Mouse (Mus musculus) heart, adult 11 months (tissue): ENCODE results near the gene Prpf19.

ENCODE experiments used
- DNase-seq: peaks from one replicate; pipeline ENCODE4 v3.0.0; 2022

Prpf19 gene

GRCm38 (mm10) chr19:10895016-10895528 is at the start of gene Prpf19:
Gene Prpf19 (plus strand): TSS chr19:10895231.
- peak; percentile 99 for DNase-seq

GRCm38 (mm10) chr19:10845454-10845853 is 49.6 kb upstream of the Prpf19 start:
- no peak for DNase-seq

DNA sequence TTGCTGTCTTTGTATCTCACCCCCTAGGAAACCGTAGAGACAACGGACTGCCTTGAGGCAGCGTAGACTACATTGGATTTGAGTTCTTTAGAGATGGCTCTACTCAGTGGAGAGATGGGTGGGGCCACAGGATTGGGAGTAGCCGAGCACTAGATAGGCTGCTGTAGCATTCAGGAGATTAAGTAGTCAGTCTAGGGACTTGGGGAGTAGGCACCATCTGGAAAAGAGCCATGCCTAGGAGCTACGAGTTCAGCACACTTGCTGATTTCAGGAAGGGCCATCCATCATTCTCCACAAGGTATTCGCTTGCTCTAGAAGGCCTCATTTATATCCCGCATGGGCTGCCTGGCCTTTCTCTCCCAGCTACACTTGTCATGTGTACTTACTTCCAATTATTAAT is 48.9 kb upstream of the Prpf19 start:
- DNase-seq: no peak

GRCm38 (mm10) chr19:10847311-10848087 is 47.5 kb upstream of the Prpf19 start:
- no peak for DNase-seq

DNA sequence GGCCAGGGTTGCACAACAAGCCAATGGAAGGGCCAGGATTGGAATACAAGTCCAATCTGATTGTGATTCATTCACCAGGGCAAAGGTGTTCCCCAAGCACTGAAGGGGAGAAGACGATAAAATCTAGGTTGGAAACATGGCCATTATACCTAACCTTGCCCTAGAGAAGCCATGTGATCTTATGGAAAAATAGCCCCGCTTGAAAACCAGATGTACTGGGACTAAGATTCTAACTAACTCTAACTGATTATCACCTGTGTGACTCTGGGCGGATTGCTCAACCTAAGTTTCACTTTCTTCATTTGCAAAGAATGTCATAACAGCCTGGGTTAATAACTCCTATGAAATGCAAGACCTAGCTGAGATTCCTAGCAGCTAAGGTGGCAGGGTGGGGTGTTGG is 39.6 kb upstream of the Prpf19 start:
- DNase-seq: no peak

DNA sequence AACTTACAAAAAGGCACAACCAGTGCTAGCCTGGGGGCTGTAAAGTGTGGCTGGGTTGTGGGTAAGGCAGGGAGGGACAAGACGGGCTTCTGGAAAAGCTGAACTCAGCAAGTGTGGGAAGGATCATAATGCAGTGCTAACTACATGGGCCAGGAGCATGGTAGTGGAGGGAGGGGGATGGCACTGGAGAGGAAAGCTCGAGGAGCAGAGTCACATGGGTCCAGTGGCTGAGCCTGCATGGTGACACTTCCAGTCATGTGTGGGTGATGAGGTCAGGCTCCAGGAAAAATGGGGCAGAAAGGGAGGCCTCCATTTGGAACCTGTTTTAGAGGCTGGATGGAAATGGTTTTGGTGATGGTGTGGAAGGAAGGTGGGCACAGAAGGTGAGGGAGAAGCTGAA is 38.5 kb upstream of the Prpf19 start:
- no peak for DNase-seq

- no peak for DNase-seq
Observed at GRCm38 (mm10) chr19:10860072-10860497, 34.9 kb upstream of the Prpf19 start.

DNA sequence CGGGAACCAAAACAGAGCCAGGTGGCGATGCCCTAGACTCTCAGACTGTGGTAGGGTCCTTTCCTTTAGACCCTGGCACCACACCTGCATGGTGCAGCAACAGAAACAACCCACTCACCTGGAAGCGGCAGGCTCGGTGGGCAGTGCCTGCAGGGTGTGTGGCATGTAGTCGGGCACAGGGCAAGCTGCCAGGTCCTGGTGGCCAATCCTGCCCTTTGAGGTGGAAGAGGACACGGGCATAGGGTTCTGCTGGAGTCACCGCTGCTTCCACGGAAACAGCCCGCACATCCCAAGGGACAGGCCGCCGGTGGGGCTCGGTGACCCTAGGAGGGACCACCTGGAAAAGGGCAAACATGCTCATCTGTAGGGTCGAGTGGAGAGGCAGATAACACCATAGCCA is 28.7 kb upstream of the Prpf19 start:
- no peak for DNase-seq

- no peak for DNase-seq
Observed at GRCm38 (mm10) chr19:10867946-10868622, 26.9 kb upstream of the Prpf19 start.

- DNase-seq: no peak
Observed at GRCm38 (mm10) chr19:10868623-10869141, 26.3 kb upstream of the Prpf19 start.

DNA sequence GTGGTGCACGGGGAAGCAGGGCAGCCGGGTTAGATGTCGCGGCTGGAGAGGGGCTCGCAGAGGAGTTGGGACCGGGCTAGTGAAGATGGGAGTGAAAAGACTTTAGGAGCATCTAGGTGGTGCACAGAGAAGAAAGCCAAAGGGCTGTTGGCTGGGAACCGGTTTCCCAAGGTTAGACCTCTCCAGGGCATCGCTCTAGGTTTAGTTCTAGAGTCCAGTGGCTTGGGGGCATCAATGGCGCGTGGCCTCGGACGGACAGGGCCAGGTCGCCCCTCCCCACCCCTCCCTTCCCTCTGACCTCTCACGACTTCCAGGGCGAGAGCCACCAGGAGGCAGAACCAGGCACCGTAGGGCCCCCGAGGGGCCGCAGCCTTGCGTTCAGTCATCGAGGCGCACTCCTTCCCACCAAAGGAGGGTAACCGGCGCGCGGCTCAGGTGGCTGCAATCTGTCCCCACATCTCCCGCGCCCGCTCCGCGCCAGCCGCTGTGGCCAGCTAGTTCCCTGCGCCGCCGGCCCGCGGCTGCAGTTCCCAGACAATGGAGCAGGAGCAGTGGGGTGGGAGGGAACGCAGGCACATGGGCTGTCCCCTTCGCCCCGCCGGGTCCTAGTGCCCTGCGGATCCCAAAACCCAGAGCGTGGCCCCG is 25.7 kb upstream of the Prpf19 start:
- peak; percentile 98 for DNase-seq

- no peak for DNase-seq
Observed at GRCm38 (mm10) chr19:10869886-10870527, 25.0 kb upstream of the Prpf19 start, which contains the start of gene Tmem132a. Gene Tmem132a (minus strand): TSS chr19:10869940.

DNA sequence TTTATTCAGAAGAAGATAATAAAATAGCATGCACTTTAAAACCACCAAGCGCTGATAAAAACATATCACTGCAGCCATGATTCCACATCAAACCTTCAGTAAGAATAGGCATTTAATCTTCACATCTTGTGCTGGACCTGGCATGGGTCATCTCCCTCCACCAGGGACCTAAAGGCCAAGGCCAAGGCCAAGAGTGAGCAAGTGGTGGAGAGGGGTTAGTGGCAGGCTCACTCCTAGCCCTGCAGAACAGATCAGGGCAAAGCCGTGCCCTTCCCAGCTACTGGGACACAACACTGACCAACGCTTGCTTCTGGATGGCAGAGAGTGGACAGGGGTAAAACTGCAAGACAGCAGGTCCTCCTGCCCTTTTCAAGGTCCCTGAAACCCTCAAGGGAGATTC is 24.4 kb upstream of the Prpf19 start:
- DNase-seq: no peak

DNA sequence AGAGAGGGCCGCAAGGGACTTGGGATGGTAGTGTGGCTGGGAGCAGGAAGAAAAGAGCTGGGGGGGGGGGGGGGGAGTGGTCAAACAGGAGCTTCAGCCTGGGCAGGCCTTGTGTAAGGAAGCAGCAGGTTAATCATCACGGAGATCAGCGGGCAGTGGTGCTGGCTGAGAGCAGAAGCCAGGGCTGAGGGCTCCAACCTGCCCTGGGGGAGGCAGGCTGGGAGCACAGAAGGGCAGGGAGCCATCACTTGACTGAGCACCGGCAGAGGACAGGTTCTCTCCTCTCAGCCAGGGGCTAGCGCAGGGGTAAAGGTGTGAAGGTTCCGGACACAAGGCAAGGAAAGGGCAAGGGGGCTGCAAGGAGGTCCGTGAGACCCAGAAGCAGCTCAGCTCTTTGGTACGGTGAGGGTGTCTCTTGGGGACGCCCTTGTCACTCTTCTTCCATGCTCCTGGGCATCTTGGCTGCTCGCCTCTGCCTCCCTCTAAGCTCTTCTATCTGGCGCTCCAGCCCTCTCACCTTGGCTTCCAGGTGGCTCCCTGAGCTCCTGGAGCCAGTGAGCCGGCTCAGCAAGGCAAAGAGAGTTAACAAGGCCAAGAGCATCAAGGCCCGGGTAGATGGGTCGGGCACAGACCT is 23.6 kb upstream of the Prpf19 start:
- DNase-seq: no peak

- DNase-seq: no peak
Observed at GRCm38 (mm10) chr19:10878201-10878837, 16.7 kb upstream of the Prpf19 start.

DNA sequence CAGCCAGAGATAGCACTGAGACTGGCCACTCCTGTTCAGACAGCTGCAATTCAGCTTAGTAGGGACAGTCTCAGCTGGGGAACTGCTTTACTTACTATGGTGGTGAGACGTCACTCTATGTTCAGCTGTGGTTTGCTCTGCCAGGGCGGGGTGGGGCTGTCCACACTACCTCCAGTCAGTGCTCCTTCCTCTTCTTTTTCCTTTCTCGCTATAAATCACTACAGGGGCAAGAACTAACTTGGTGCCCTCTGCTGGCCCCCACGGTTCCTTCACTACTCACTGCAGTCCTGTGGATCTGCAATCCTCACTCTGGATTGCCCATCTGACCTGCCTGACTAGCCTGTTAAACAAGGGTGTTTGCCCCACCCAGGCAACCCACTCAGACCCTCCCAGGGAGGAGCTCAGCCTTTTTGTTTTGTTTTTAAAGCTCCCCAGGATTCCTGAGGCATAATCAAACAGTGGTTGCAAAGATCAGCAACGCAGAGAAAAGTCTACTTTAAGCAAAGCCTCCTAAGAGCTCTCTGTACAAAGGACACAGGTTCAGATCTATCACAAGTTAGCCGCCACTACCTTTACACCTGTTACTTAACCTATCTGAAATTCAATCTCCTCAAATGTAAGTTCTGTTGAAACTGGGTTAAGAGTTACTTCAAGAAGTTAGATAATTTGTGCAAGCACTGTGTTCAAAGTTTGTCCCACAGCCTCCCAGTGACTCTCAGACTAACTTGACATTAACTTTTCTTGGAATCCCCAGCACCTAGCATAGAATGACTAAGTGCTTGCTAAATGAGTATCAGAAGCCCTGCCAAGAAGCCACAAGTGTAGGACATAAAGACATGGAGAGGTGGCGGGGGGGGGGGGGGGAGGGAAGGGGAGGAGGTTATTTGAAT is 14.7 kb upstream of the Prpf19 start:
- DNase-seq: peak; percentile 98

DNA sequence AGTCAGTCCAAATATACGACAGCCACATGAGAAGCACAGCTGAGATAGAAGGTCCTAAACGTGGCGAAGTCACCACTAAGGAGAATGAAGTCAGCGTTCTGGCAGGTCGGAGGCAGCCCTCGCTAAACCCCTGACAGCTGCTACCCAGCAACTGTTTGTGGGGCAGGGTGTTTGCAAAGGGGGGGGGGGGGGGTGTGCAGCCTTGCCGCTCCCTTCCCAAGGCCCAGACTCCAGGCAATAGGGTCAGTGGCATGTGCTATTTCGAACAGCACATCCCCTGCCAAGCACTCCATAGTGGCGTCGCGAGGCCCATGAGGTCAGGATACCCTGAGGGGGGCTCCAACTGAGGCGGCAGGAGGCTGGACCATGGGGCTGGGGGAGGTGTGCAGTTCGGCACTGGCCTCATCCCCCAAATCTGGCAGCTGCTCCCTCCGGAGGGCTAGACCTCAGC is 14.0 kb upstream of the Prpf19 start:
- no peak for DNase-seq

DNA sequence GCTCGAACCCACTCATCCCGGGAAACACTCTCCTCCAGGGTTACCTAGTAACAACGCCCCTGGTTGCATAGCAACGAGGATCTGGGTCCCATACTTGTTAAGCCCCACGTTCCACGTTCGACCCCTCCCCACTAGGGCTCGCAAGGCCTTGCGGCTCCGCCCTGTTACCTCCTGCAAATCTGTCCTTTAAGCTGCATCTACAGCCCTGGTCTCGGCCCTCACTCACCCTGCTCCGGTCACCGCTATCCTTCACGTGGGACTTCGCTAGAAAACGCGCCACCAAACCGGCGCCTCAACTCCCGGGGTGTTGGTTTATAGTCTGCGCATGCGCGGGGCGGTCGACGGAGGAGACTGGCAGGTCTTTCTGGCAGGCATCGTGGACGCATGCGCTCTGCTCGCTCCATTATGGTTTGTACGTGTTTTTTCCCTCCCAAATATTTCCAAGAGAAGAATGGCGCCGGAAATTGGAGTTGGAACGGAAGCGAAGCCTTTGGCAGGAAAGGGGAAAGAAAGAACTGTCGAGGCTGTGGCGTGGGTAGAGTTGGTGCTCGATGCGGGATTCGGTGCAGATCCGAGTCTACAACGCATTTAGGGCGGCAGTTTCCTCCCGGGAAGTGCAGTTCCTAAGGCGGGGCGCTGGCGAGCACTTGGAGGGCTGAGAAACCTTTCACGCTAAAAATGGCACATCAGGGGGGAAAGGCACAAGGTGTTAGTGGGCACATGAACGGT is 13.4 kb upstream of the Prpf19 start, which contains the start of gene Tmem109:
TSS of gene Tmem109 (minus strand) at position 576 of the 729 bp plus-strand sequence.
- DNase-seq: peak; percentile 99

DNA sequence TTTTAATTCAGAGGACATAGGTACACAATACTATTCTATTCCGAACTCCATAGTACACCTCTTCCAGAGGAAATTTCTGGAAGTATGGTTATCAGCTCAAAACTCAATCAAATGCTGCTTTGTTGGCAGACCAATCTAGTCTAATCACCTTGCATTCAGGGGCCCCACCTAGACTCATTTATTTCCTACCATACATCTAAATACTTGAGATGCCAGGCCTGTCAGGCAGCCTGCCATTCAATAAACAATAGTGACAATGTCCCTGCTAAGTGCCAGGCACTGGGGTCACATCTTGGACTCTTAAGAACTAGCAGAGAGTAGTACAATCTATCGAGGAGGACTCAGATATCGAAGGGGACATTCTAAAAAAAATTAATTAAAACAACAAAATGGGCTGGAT is 2.8 kb upstream of the Prpf19 start:
- no peak for DNase-seq

DNA sequence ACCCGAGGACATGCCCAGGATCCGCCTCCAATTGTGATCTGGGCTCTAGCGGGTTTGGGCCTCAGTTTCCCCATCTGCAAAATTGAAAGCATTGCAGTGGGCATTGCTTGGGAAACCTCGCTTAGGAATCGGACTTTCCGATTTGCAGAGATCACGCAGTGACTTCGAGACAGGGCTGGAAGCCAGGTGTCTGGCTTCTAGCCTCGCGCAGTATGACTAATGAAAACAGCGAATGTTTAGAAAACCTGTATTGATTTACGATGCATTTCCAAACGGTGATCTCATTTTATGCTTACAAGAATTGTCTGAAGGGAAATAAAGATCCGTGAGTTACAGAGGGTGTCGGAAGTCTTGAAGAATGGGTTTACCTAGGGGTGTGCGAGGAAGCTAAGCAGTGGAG is 677 bp downstream of the Prpf19 start:
- no peak for DNase-seq
